Mouse (Mus musculus): Measurements from ENCODE around the gene Nox4. TPM values are rescaled to one million over a fixed set of nuclear protein-coding genes. Genes with fewer than 3 reads are reported as not detected.
A peak's percentile ranks its signal among the peaks of the same experiment; 100 is the strongest.

Gene Nox4
- polyA plus RNA-seq (2015; fragmentation: Nextera tagmentation; extraction: Ambion mirVana) = 1.4 and 1.9 TPM in 2 replicates

DNA sequence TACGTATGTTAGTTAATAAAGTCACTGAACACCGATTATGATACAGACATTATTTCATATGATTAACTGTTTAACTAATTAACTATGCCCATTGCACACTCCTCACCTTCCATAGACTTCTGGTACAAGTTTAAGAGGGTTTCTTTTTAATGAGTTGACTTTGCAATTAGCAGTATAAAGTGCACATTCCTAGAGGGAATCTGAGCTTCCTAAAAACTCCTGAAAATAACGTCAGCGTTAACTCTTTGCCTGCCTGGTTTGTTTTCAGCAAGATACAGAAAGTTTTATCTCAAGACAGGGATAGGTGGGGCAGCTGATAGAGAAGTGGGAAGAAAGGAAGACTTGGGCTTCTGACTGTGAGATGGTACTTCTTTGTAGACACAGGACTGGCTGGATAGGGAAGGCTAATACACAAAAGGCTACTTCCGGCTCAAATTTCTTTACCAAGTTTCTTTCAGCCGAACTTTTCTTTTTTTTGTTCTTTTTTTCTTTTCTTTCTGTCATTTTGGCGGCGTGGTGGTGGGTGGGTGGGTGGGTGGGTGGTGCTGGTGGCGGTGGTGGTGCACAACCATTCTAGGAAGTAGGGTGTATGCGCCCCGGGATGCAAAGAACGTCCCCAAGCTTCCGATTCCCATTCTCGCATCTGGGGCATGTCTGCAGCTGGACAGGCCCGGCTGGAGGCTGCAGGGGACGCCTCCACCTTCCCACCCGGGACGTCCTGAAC, at the start of gene Nox4:
Gene Nox4 (plus strand): TSS at position 241 of the 724 bp plus-strand sequence.
- H3K9me3 ChIP-seq (ENCODE audit: control insufficient read depth, low read length) = no peaks in the 10 kb centered on the region
- peak within 1 kb of the TSS; percentile 29; the same call in 1 of the 2 replicates for H3K27ac ChIP-seq (ENCODE audit: low read depth, low read length)
- H3K4me3 ChIP-seq (ENCODE audit: low read length) = peak within 1 kb of the TSS; percentile 75
- peaks cover 11% of the 10 kb centered on the region for H3K4me1 ChIP-seq (ENCODE audit: control insufficient read depth, insufficient read depth, low read depth, low read length)
- peak within 1 kb of the TSS; percentile 82 for H3K4me2 ChIP-seq (ENCODE audit: low read length)
- WGBS = 9% methylated on average over 18 of the region's 18 CpGs
- peak within 1 kb of the TSS; percentile 89 for H3K9ac ChIP-seq (ENCODE audit: low read depth, low read length)
- no peaks in the 10 kb centered on the region for H3K36me3 ChIP-seq (ENCODE audit: control insufficient read depth, insufficient read depth, low read length)
- H3K27me3 ChIP-seq (replicated peaks; ENCODE audit: control insufficient read depth, insufficient read depth, low read length) = no peaks in the 10 kb centered on the region
- peak; percentile 45 for ATAC-seq

- Histone ChIP-seq H3K9ac (ENCODE audit: low read depth, low read length) (no peak overlapping the region), H3K36me3 (ENCODE audit: control insufficient read depth, insufficient read depth, low read length) (no peaks in the 10 kb centered on the region), H3K4me1 (ENCODE audit: control insufficient read depth, insufficient read depth, low read depth, low read length) (no peaks in the 10 kb centered on the region), H3K9me3 (ENCODE audit: control insufficient read depth, low read length) (no peaks in the 10 kb centered on the region), H3K27me3 (replicated peaks; ENCODE audit: control insufficient read depth, insufficient read depth, low read length) (no peaks in the 10 kb centered on the region), H3K4me2 (ENCODE audit: low read length) (no peak overlapping the region), H3K27ac (ENCODE audit: low read depth, low read length) (no peak overlapping the region), H3K4me3 (ENCODE audit: low read length) (no peak overlapping the region)
- ATAC-seq = no peak
Observed at GRCm38 (mm10) chr7:87204751-87205150, 41.1 kb upstream of the Nox4 start.

GRCm38 (mm10) chr7:87221712-87222111, 24.2 kb upstream of the Nox4 start:
- H3K4me1 ChIP-seq (ENCODE audit: control insufficient read depth, insufficient read depth, low read depth, low read length) = no peaks in the 10 kb centered on the region
- H3K36me3 ChIP-seq (ENCODE audit: control insufficient read depth, insufficient read depth, low read length) = no peaks in the 10 kb centered on the region
- no peaks in the 10 kb centered on the region for H3K9me3 ChIP-seq (ENCODE audit: control insufficient read depth, low read length)
- H3K4me3 ChIP-seq (ENCODE audit: low read length) = no peak overlapping the region
- H3K27ac ChIP-seq (ENCODE audit: low read depth, low read length) = no peak overlapping the region
- no peak overlapping the region for H3K9ac ChIP-seq (ENCODE audit: low read depth, low read length)
- no peaks in the 10 kb centered on the region for H3K27me3 ChIP-seq (replicated peaks; ENCODE audit: control insufficient read depth, insufficient read depth, low read length)
- H3K4me2 ChIP-seq (ENCODE audit: low read length) = no peak overlapping the region
- ATAC-seq = no peak

GRCm38 (mm10) chr7:87222751-87223150, 23.1 kb upstream of the Nox4 start:
- 86% methylated on average over 2 of the region's 2 CpGs for WGBS
- no peak for ATAC-seq
- no peak overlapping the region for H3K4me2 ChIP-seq (ENCODE audit: low read length)

GRCm38 (mm10) chr7:87225617-87226016, 20.3 kb upstream of the Nox4 start:
- H3K9ac ChIP-seq (ENCODE audit: low read depth, low read length) = no peak overlapping the region
- H3K4me2 ChIP-seq (ENCODE audit: low read length) = no peak overlapping the region
- no peaks in the 10 kb centered on the region for H3K27me3 ChIP-seq (replicated peaks; ENCODE audit: control insufficient read depth, insufficient read depth, low read length)
- no peaks in the 10 kb centered on the region for H3K9me3 ChIP-seq (ENCODE audit: control insufficient read depth, low read length)
- H3K27ac ChIP-seq (ENCODE audit: low read depth, low read length) = no peak overlapping the region
- H3K4me1 ChIP-seq (ENCODE audit: control insufficient read depth, insufficient read depth, low read depth, low read length) = no peaks in the 10 kb centered on the region
- H3K36me3 ChIP-seq (ENCODE audit: control insufficient read depth, insufficient read depth, low read length) = no peaks in the 10 kb centered on the region
- ATAC-seq = no peak
- H3K4me3 ChIP-seq (ENCODE audit: low read length) = no peak overlapping the region
- WGBS = 55% methylated on average over 2 of the region's 2 CpGs

More at GRCm38 (mm10) chr7:87222751-87223150, 23.1 kb upstream of the Nox4 start:
- Histone ChIP-seq H3K36me3 (ENCODE audit: control insufficient read depth, insufficient read depth, low read length) (no peaks in the 10 kb centered on the region), H3K9ac (ENCODE audit: low read depth, low read length) (no peak overlapping the region), H3K27ac (ENCODE audit: low read depth, low read length) (no peak overlapping the region), H3K27me3 (replicated peaks; ENCODE audit: control insufficient read depth, insufficient read depth, low read length) (no peaks in the 10 kb centered on the region), H3K4me1 (ENCODE audit: control insufficient read depth, insufficient read depth, low read depth, low read length) (no peaks in the 10 kb centered on the region), H3K4me3 (ENCODE audit: low read length) (no peak overlapping the region), H3K9me3 (ENCODE audit: control insufficient read depth, low read length) (no peaks in the 10 kb centered on the region)

GRCm38 (mm10) chr7:87227051-87227948, 18.6 kb upstream of the Nox4 start:
- Histone ChIP-seq H3K36me3 (ENCODE audit: control insufficient read depth, insufficient read depth, low read length) (no peaks in the 10 kb centered on the region), H3K4me3 (ENCODE audit: low read length) (no peak overlapping the region), H3K9ac (ENCODE audit: low read depth, low read length) (no peak overlapping the region), H3K4me2 (ENCODE audit: low read length) (no peak overlapping the region), H3K4me1 (ENCODE audit: control insufficient read depth, insufficient read depth, low read depth, low read length) (no peaks in the 10 kb centered on the region), H3K27ac (ENCODE audit: low read depth, low read length) (no peak overlapping the region), H3K9me3 (ENCODE audit: control insufficient read depth, low read length) (no peaks in the 10 kb centered on the region), H3K27me3 (replicated peaks; ENCODE audit: control insufficient read depth, insufficient read depth, low read length) (no peaks in the 10 kb centered on the region)
- ATAC-seq = no peak
- 87% methylated on average over 4 of the region's 4 CpGs for WGBS

GRCm38 (mm10) chr7:87229502-87229901, 16.4 kb upstream of the Nox4 start:
- no peak overlapping the region for H3K4me2 ChIP-seq (ENCODE audit: low read length)
- no peak for ATAC-seq
- no peaks in the 10 kb centered on the region for H3K27me3 ChIP-seq (replicated peaks; ENCODE audit: control insufficient read depth, insufficient read depth, low read length)
- no peak overlapping the region for H3K4me3 ChIP-seq (ENCODE audit: low read length)
- H3K36me3 ChIP-seq (ENCODE audit: control insufficient read depth, insufficient read depth, low read length) = no peaks in the 10 kb centered on the region
- no peak overlapping the region for H3K9ac ChIP-seq (ENCODE audit: low read depth, low read length)
- H3K4me1 ChIP-seq (ENCODE audit: control insufficient read depth, insufficient read depth, low read depth, low read length) = no peaks in the 10 kb centered on the region
- no peak overlapping the region for H3K27ac ChIP-seq (ENCODE audit: low read depth, low read length)
- H3K9me3 ChIP-seq (ENCODE audit: control insufficient read depth, low read length) = no peaks in the 10 kb centered on the region
- 92% methylated on average over 1 of the region's 1 CpGs for WGBS

DNA sequence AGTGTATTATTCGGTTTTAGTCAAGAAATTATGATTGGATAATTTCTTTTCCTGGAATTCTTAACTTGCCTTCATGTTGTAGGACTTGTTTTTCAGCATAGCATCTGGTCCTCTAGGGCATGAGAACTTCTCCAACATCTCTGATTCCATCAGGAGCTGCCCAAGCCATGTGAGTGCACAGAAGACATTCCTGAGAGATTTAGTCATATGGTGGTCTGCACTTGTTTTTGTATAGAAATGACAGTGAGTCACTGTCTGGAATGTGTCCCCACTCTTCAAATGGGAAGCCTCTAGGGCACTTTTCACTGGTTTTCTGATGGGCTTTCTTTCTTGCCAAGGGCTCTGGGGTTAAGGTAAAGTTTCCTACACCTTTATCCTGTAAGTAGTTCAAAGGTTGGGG, 4.8 kb upstream of the Nox4 start:
- no peak for ATAC-seq

DNA sequence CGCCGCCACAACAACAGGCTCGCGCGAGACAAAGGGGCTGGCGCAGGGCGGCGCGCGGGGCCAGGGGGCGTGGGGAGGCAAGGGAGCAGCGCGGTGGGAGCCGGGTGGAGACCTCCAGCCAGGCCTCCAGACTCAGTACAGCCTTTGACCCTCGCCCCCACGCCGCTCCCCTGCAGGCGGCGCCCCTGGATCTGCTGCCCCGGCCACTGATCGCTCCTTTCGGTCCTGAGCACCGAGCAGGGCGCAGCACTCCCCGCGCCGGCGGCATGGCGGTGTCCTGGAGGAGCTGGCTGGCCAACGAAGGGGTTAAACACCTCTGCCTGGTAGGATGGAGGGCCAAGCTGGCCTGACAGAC, 661 bp downstream of the Nox4 start:
- H3K36me3 ChIP-seq (ENCODE audit: control insufficient read depth, insufficient read depth, low read length) = no peaks in the 10 kb centered on the region
- H3K4me2 ChIP-seq (ENCODE audit: low read length) = peak overlapping the region; percentile 82
- WGBS = under 1% methylated on average over 28 of the region's 30 CpGs
- peak overlapping the region; percentile 89 for H3K9ac ChIP-seq (ENCODE audit: low read depth, low read length)
- no peaks in the 10 kb centered on the region for H3K9me3 ChIP-seq (ENCODE audit: control insufficient read depth, low read length)
- peak overlapping the region; percentile 29; the same call in 1 of the 2 replicates for H3K27ac ChIP-seq (ENCODE audit: low read depth, low read length)
- peak; percentile 94 for ATAC-seq
- peak overlapping the region; percentile 75 for H3K4me3 ChIP-seq (ENCODE audit: low read length)
- H3K27me3 ChIP-seq (replicated peaks; ENCODE audit: control insufficient read depth, insufficient read depth, low read length) = no peaks in the 10 kb centered on the region
- H3K4me1 ChIP-seq (ENCODE audit: control insufficient read depth, insufficient read depth, low read depth, low read length) = peaks cover 11% of the 10 kb centered on the region

More for the DNA sequence above, 4.8 kb upstream of the Nox4 start:
- Histone ChIP-seq H3K9me3 (ENCODE audit: control insufficient read depth, low read length) (no peaks in the 10 kb centered on the region), H3K4me2 (ENCODE audit: low read length) (no peak overlapping the region), H3K36me3 (ENCODE audit: control insufficient read depth, insufficient read depth, low read length) (no peaks in the 10 kb centered on the region), H3K9ac (ENCODE audit: low read depth, low read length) (no peak overlapping the region), H3K4me1 (ENCODE audit: control insufficient read depth, insufficient read depth, low read depth, low read length) (peaks cover 2% of the 10 kb centered on the region; the same call in 1 of the 2 replicates), H3K27me3 (replicated peaks; ENCODE audit: control insufficient read depth, insufficient read depth, low read length) (no peaks in the 10 kb centered on the region), H3K27ac (ENCODE audit: low read depth, low read length) (no peak overlapping the region), H3K4me3 (ENCODE audit: low read length) (no peak overlapping the region)
- 86% methylated on average over 1 of the region's 1 CpGs for WGBS

Measured in hindbrain, embryonic 16.5 days (tissue).